Mouse (Mus musculus) heart, postnatal 0 days (tissue): ENCODE results near the gene Gpbp1. TPM values are rescaled to one million over a fixed set of nuclear protein-coding genes. Genes with fewer than 3 reads are reported as not detected.
A peak's percentile ranks its signal among the peaks of the same experiment; 100 is the strongest.

ENCODE experiments used
- ATAC-seq: fragments of 200-750 bp; cut with Nextera tagmentation; 2 replicates; pipeline ENCODE4 v1.8.0; 2017; ENCODE audit warnings: low read depth, moderate number of reproducible peaks, moderate library complexity; ENCODE audit not compliant: insufficient read depth
- DNase-seq: peaks from one replicate; pipeline ENCODE4 v3.0.0-alpha.2; 2016; ENCODE audit warnings: low spot score
- H3K27ac ChIP-seq: fragments of 300-500 bp; sonication (generic); 2 replicates; pipeline ENCODE4 v1.5.1; 2014; ENCODE audit warnings: low read depth, mild to moderate bottlenecking
- H3K27me3 ChIP-seq: fragments of 300-500 bp; sonication (generic); 2 replicates; pipeline ENCODE4 v1.6.1; 2014; ENCODE audit warnings: low read length, mixed read lengths; ENCODE audit not compliant: control insufficient read depth, insufficient read depth
- H3K36me3 ChIP-seq: fragments of 300-500 bp; sonication (generic); replicated peaks from 2 replicates; pipeline ENCODE4 v1.6.1; 2014; ENCODE audit warnings: low read length, mixed read lengths; ENCODE audit not compliant: control insufficient read depth, insufficient read depth
- H3K4me1 ChIP-seq: fragments of 300-500 bp; sonication (generic); 2 replicates; pipeline ENCODE4 v1.6.1; 2014; ENCODE audit warnings: antibody characterized with exemption; ENCODE audit not compliant: control insufficient read depth, insufficient read depth
- H3K4me2 ChIP-seq: fragments of 300-500 bp; sonication (generic); 2 replicates; pipeline ENCODE4 v1.6.1; 2014; ENCODE audit warnings: low read depth, mild to moderate bottlenecking, low read length, moderate library complexity
- H3K4me3 ChIP-seq: fragments of 300-500 bp; sonication (generic); 2 replicates; pipeline ENCODE4 v1.5.1; 2014; ENCODE audit warnings: low read depth, low read length
- H3K9ac ChIP-seq: fragments of 300-500 bp; sonication (generic); replicated peaks from 2 replicates; pipeline ENCODE4 v1.6.1; 2014; ENCODE audit warnings: low read depth, low read length, mixed read lengths
- H3K9me3 ChIP-seq: fragments of 300-500 bp; sonication (generic); replicated peaks from 2 replicates; pipeline ENCODE4 v1.6.1; 2016; ENCODE audit warnings: low read length; ENCODE audit not compliant: control insufficient read depth
- CTCF ChIP-seq: IDR thresholded peaks from 2 replicates; pipeline ENCODE4 v1.5.1; 2016; ENCODE audit warnings: antibody characterized with exemption, control low read depth, low read depth
- EP300 ChIP-seq: IDR thresholded peaks from 2 replicates; pipeline ENCODE4 v1.6.1; 2016; ENCODE audit warnings: antibody characterized with exemption, low read depth
- WGBS: fragments of 180-500 bp; shearing (Covaris S2); extraction: QIAGEN DNeasy Blood & Tissue Kit; methylation state at CpG from one replicate; pipeline ENCODE4 v1.1.7; 2014; 5-methylcytosine and 5-hydroxymethylcytosine counted together
- polyA plus RNA-seq: library from polyadenylated mRNA; unstranded; fragments of >200 nt; fragmentation: Nextera tagmentation; extraction: Ambion mirVana; gene quantifications from 2 replicates; pipeline ENCODE4 v1.2.1, GENCODE M21; 2015
- total RNA-seq: library from RNA; depleted of rRNA; stranded (reverse); fragments of >200 nt; gene quantifications from 2 replicates; pipeline ENCODE4 v1.2.3, GENCODE M21; 2014; ENCODE audit warnings: low replicate concordance; rRNA removed

Gpbp1 gene
- total RNA-seq, result 21.8 and 22.1 TPM in 2 replicates
- polyA plus RNA-seq, result 40.3 and 44.3 TPM in 2 replicates

DNA sequence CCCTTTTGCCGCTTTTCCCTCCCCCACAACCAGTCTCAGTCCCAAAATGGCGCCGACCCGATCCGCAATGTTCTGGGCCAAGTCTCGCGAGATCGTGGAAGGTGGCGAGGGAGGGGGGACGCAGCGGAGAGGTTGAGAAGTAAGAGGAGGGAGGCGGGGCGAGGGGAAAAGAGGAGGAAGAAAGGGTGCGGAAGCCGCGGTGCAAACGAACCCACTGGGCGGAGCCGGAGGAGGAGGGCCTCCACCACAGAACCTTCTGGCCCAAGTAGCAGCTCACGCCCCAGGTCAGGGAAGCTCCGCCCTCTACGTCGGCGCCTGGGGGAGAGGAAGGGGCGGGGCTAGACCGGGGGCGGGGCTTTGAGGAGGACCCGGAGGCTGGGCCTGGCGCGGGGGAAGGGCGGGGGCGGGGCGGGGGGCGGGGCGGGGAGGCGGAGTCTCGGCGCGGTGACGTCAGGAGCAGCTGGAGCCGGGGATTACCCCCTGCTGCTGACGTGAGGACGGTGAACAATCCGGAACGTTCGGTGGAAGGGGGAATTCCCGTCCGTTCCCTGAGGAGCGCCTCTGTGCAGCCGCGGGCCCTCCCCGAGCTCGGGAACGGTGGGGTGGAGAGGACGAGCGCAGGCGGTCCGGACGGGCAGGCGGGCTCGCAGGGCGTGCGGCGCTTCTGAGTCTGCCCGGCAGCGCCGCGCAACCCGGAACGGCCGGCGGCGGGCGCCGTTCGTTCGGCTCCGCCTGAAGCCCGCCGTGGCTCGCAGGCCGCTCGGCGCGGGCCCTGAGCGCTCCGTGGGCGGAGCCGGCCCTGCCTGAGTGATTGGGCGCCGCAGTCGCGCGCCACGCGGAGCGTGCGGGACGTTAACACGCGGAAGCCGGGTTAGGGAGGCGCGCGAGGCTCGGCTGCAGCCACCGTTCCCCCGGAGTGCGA, at the start of gene Gpbp1:
Gene Gpbp1 (minus strand): TSS at position 310 of the 922 bp plus-strand sequence.
- peak; percentile 98 for TF ChIP-seq EP300
- TF ChIP-seq CTCF, result no peak
- peak within 1 kb of the TSS; percentile 91 for H3K4me2 ChIP-seq
- H3K9me3 ChIP-seq, result no peaks in the 10 kb centered on the region
- no peaks in the 10 kb centered on the region for H3K36me3 ChIP-seq
- peak within 1 kb of the TSS; percentile 98 for H3K27ac ChIP-seq
- peak within 1 kb of the TSS; percentile 94 for H3K4me3 ChIP-seq
- H3K9ac ChIP-seq, result peak within 1 kb of the TSS; percentile 94
- ATAC-seq (peak; percentile 96), DNase-seq (peak; percentile 100)
- peaks cover 9% of the 10 kb centered on the region; the same call in 1 of the 2 replicates for H3K4me1 ChIP-seq
- under 1% methylated on average over 89 of the region's 109 CpGs for WGBS
- 0 out of 2 replicates have a peak, but pooled peaks cover 17% of the 10 kb centered on the region for H3K27me3 ChIP-seq

DNA sequence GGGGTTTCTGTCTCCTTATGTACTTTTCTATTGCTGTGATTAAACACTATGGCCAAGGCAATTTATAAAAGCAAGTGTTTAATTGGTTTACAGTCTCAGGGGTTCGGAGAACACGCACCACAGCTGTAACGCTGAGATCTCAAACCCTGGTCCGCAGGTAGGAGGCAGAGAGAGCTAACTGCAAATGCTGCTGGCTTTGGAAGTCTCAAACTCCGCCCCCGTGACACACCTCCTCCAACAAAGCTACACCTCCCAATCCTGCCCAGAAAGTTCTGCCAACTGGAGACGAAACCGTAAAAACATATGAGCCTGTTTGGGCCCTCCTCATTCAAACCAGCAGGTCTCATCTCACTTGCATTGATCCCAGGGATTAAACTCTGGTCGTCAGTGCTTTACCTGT, 47.8 kb upstream of the Gpbp1 start:
- no peak overlapping the region for H3K9ac ChIP-seq
- no peaks in the 10 kb centered on the region for H3K9me3 ChIP-seq
- H3K27me3 ChIP-seq, result no peaks in the 10 kb centered on the region
- no peak overlapping the region for H3K4me3 ChIP-seq
- no peak overlapping the region for H3K27ac ChIP-seq
- no peak for DNase-seq
- 79% methylated on average over 9 of the region's 9 CpGs for WGBS
- H3K36me3 ChIP-seq, result no peaks in the 10 kb centered on the region
- H3K4me2 ChIP-seq, result no peak overlapping the region
- no peaks in the 10 kb centered on the region for H3K4me1 ChIP-seq
- no peak for ATAC-seq
- no peak for TF ChIP-seq CTCF

DNA sequence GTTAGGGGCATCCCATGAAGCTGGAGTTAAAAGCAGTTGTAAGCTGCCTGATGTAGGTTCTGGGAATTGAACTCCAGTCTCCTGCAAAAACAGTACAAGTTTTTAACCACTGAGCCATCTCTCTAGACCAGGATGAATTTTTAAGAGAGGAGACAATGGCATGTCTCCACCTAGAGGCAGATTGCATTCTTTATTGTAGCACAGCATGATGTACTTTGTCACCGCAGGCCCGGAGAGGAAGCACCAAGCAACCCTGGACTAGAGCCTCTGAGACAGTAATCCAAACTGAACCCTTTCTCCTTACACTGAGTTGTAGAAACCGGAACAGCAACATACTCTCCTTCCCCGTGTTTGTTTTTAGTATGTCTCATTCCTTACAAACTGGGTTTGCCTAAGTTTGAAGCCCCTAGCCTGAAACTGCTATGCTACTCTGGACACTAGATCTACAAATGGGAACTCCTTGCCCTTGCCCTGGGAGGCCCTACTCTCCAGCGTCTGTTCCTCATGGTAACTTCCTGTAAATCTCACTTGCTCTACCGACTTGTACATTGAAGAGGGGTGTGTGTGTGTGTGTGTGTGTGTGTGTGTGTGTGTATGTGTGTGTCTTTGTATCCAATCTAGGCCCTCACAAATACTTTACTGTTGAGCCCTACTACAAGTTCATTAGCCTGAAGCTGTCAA, 46.4 kb upstream of the Gpbp1 start:
- H3K9me3 ChIP-seq, result no peaks in the 10 kb centered on the region
- H3K4me3 ChIP-seq, result no peak overlapping the region
- WGBS, result 75% methylated on average over 6 of the region's 6 CpGs
- no peaks in the 10 kb centered on the region for H3K36me3 ChIP-seq
- no peak for ATAC-seq
- H3K9ac ChIP-seq, result no peak overlapping the region
- H3K4me2 ChIP-seq, result no peak overlapping the region
- H3K27me3 ChIP-seq, result no peaks in the 10 kb centered on the region
- TF ChIP-seq CTCF (no peak), EP300 (no peak)
- H3K4me1 ChIP-seq, result no peaks in the 10 kb centered on the region
- DNase-seq, result no peak
- no peak overlapping the region for H3K27ac ChIP-seq

DNA sequence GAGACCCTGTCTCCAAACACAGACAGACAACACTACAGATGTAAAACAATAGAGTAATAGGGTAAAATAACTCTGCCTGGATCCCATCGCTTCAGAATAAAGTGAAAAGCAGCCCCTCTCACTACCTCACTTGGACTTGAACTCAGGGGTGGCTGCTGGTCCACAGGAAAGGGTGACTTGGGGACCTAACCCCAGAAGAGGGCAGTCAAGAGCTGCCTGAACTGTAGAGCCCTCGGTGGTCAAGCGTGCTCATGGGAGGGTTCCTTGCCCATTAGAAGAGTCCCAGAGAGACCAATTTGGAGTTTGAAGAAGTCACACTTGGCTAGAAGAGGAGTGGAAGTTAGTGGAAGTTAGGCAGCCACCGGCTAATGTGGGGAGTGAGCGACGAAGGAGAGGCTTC, 44.2 kb upstream of the Gpbp1 start:
- H3K36me3 ChIP-seq, result no peaks in the 10 kb centered on the region
- H3K27me3 ChIP-seq, result no peaks in the 10 kb centered on the region
- no peak overlapping the region for H3K4me3 ChIP-seq
- H3K9ac ChIP-seq, result no peak overlapping the region
- no peak overlapping the region for H3K4me2 ChIP-seq
- ATAC-seq, result no peak
- no peaks in the 10 kb centered on the region for H3K9me3 ChIP-seq
- 65% methylated on average over 6 of the region's 6 CpGs for WGBS
- no peak for DNase-seq
- TF ChIP-seq EP300 (no peak), CTCF (peak; percentile 23)
- no peak overlapping the region for H3K27ac ChIP-seq
- H3K4me1 ChIP-seq, result no peaks in the 10 kb centered on the region

DNA sequence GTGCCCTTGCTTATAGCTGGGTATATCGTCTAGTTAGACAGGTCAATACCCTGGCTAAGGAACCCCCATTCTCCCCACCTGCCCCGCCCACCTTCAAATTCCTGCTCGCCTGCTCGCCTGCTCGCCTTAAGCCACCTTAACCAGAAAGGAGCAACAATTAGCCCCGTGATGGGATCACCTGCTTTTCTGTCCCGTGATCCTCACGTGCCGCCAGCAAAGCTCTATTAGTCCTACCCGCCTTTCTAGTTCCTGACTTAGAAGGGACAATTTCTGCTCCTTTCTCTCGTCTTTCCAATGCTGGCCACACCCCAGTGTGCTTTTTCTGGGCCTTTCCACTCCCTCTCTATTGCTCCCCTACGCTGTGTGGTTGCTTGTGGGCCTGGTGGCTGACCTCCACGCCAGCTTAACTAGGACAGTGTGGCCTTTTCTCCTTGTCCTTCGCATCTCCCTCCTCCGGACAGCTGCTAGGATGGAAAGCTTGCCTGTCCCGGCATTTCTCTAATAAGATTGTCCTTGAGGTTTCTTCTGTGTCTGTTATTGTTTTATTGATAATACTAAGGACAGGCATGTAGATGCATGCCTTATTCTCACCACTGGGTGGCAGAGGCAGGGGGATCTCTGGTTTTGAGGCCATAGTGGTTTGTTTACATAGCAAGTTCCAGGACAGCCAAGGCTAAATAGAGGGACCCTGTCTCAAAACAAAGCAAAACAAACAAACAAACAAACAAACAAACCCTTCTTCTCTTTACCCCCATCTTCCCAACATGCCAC, 42.5 kb upstream of the Gpbp1 start:
- DNase-seq (no peak), ATAC-seq (no peak)
- Histone ChIP-seq H3K9me3 (no peaks in the 10 kb centered on the region), H3K4me1 (no peaks in the 10 kb centered on the region), H3K4me2 (no peak overlapping the region), H3K36me3 (no peaks in the 10 kb centered on the region), H3K4me3 (no peak overlapping the region), H3K27me3 (no peaks in the 10 kb centered on the region), H3K9ac (no peak overlapping the region), H3K27ac (no peak overlapping the region)
- TF ChIP-seq EP300 (no peak), CTCF (no peak)
- WGBS, result 89% methylated on average over 16 of the region's 16 CpGs
